Mouse (Mus musculus): Measurements from ENCODE around the gene Nacad. TPM values are rescaled to one million over a fixed set of nuclear protein-coding genes. Genes with fewer than 3 reads are reported as not detected.

Gene Nacad
- total and polyA plus RNA-seq, 3 experiments: 0.13 to 0.34 TPM; not detected in 1

GRCm38 (mm10) chr11:6560655-6561360 lies 45.0 kb downstream of the Nacad start:
- Histone ChIP-seq H3K4me1 (ENCODE audit: control insufficient read depth in 1 of 2, insufficient read depth in 2 of 2) (peaks cover 12 to 57% of the 10 kb centered on the region in 2 experiments), H3K9me3 (replicated peaks; ENCODE audit: low read length) (peaks cover 3% of the 10 kb centered on the region), H3K27ac (ENCODE audit: insufficient read depth, low read depth) (no peak overlapping the region), H3K4me3 (replicated peaks in 1 of 3; ENCODE audit: low read depth in 2 of 3, low read length in 2 of 3, poor library complexity in 1 of 3) (peak overlapping the region; percentile 6 to 20 (median 17)), H3K9ac (ENCODE audit: insufficient read depth, low read depth) (no peak overlapping the region), H3K36me3 (replicated peaks in 1 of 2; ENCODE audit: control insufficient read depth in 1 of 2, insufficient read depth in 1 of 2, low read length in 1 of 2) (peaks cover 7 to 56% of the 10 kb centered on the region in 2 experiments), H3K4me2 (ENCODE audit: insufficient read depth, low read depth, poor library complexity, severe bottlenecking) (peak overlapping the region; percentile 17), H3K27me3 (replicated peaks) (no peaks in the 10 kb centered on the region), H3K79me2 (replicated peaks; ENCODE audit: control insufficient read depth, extremely low read depth, insufficient read depth, poor library complexity, severe bottlenecking) (peaks cover 21% of the 10 kb centered on the region)
- in situ Hi-C loops (cut with MboI; ENCODE audit: low pct_ligation_motif_present, low pct_unique_long_range_greater_than_20kb, low sequenced_read_pairs): no loop called here
- dilution Hi-C loops (cut with MboI; ENCODE audit: extremely low pct_ligation_motif_present, extremely low pct_unique_long_range_greater_than_20kb, low sequenced_read_pairs): no loop called here
- peak; percentile 39 for DNase-seq (ENCODE audit: extremely low read depth)
- TF ChIP-seq GABPA (IDR thresholded peaks at IDR 0.05; ENCODE audit: insufficient replicate concordance, low read depth, low read length) (no peak), NRF1 (IDR thresholded peaks at IDR 0.05; ENCODE audit: low read depth, low read length) (no peak), E2F4 (IDR thresholded peaks at IDR 0.05; ENCODE audit: insufficient replicate concordance, low read depth, low read length) (no peak), MAZ (IDR thresholded peaks at IDR 0.05; ENCODE audit: low read depth, low read length) (no peak), PAX5 (IDR thresholded peaks at IDR 0.05; ENCODE audit: low read length) (no peak), ZKSCAN1 (IDR thresholded peaks at IDR 0.05; ENCODE audit: borderline replicate concordance, low read depth, low read length) (no peak), CHD2 (IDR thresholded peaks at IDR 0.05; ENCODE audit: low read length) (no peak), MAFK (IDR thresholded peaks at IDR 0.05; ENCODE audit: insufficient replicate concordance, low read length) (no peak), ZC3H11A (IDR thresholded peaks at IDR 0.05; ENCODE audit: low read depth, low read length) (no peak), CTCF (conservative IDR thresholded peaks at IDR 0.05 in 1 of 2, IDR thresholded peaks at IDR 0.05 in 1 of 2; ENCODE audit: low read depth in 2 of 2, low read length in 2 of 2) (no peak), CHD1 (IDR thresholded peaks at IDR 0.05; ENCODE audit: low read depth, low read length) (no peak)

GRCm38 (mm10) chr11:6559996-6560395 lies 45.9 kb downstream of the Nacad start:
- Histone ChIP-seq H3K79me2 (replicated peaks; ENCODE audit: control insufficient read depth, extremely low read depth, insufficient read depth, poor library complexity, severe bottlenecking) (peaks cover 23% of the 10 kb centered on the region), H3K27ac (ENCODE audit: insufficient read depth, low read depth) (no peak overlapping the region), H3K27me3 (replicated peaks) (no peaks in the 10 kb centered on the region), H3K4me1 (ENCODE audit: control insufficient read depth in 1 of 2, insufficient read depth in 2 of 2) (peaks cover 12 to 63% of the 10 kb centered on the region in 2 experiments), H3K4me3 (replicated peaks in 1 of 3; ENCODE audit: low read depth in 2 of 3, low read length in 2 of 3, poor library complexity in 1 of 3) (no peak overlapping the region), H3K9ac (ENCODE audit: insufficient read depth, low read depth) (no peak overlapping the region), H3K9me3 (replicated peaks; ENCODE audit: low read length) (peaks cover 3% of the 10 kb centered on the region), H3K36me3 (replicated peaks in 1 of 2; ENCODE audit: control insufficient read depth in 1 of 2, insufficient read depth in 1 of 2, low read length in 1 of 2) (peaks cover 4 to 55% of the 10 kb centered on the region in 2 experiments), H3K4me2 (ENCODE audit: insufficient read depth, low read depth, poor library complexity, severe bottlenecking) (0 out of 2 replicates have a peak overlapping the region, but pooled peaks have one; percentile 4)
- no peak for DNase-seq (ENCODE audit: extremely low read depth)
- dilution Hi-C loops (cut with MboI; ENCODE audit: extremely low pct_ligation_motif_present, extremely low pct_unique_long_range_greater_than_20kb, low sequenced_read_pairs): no loop called here
- in situ Hi-C loops (cut with MboI; ENCODE audit: low pct_ligation_motif_present, low pct_unique_long_range_greater_than_20kb, low sequenced_read_pairs): no loop called here
- TF ChIP-seq USF2 (conservative IDR thresholded peaks at IDR 0.05; ENCODE audit: low read depth, low read length): no peak
- no peak for TF ChIP-seq UBTF (IDR thresholded peaks at IDR 0.05; ENCODE audit: low read depth, low read length)
- TF ChIP-seq MYC (IDR thresholded peaks at IDR 0.05; ENCODE audit: low read depth, low read length): no peak
- no peak for TF ChIP-seq CHD1 (IDR thresholded peaks at IDR 0.05; ENCODE audit: low read depth, low read length)
- TF ChIP-seq MAZ (IDR thresholded peaks at IDR 0.05; ENCODE audit: low read depth, low read length): no peak
- no peak for TF ChIP-seq MXI1 (IDR thresholded peaks at IDR 0.05; ENCODE audit: low read depth, low read length)
- TF ChIP-seq MAX (IDR thresholded peaks at IDR 0.05; ENCODE audit: low read length): no peak
- no peak for TF ChIP-seq SIN3A (IDR thresholded peaks at IDR 0.05; ENCODE audit: low read length)
- TF ChIP-seq ZMIZ1 (IDR thresholded peaks at IDR 0.05; ENCODE audit: low read depth, low read length): no peak
- no peak for TF ChIP-seq TCF12 (IDR thresholded peaks at IDR 0.05; ENCODE audit: low read depth, low read length)
- no peak for TF ChIP-seq JUND (conservative IDR thresholded peaks at IDR 0.05; ENCODE audit: low read depth, low read length)
- TF ChIP-seq RAD21 (IDR thresholded peaks at IDR 0.05; ENCODE audit: low read depth, low read length): no peak
- TF ChIP-seq E2F4 (IDR thresholded peaks at IDR 0.05; ENCODE audit: insufficient replicate concordance, low read depth, low read length): no peak
- no peak for TF ChIP-seq RCOR1 (conservative IDR thresholded peaks at IDR 0.05; ENCODE audit: low read depth, low read length)
- no peak for TF ChIP-seq IRF4 (IDR thresholded peaks at IDR 0.05; ENCODE audit: low read depth, low read length)
- no peak for TF ChIP-seq ZC3H11A (IDR thresholded peaks at IDR 0.05; ENCODE audit: low read depth, low read length)
- TF ChIP-seq ETS1 (conservative IDR thresholded peaks at IDR 0.05; ENCODE audit: low read depth, low read length): no peak
- no peak for TF ChIP-seq ELF1 (IDR thresholded peaks at IDR 0.05; ENCODE audit: low read depth, low read length)
